Mouse (Mus musculus): Measurements from ENCODE around the gene Slc2a5. TPM values are rescaled to one million over a fixed set of nuclear protein-coding genes. Genes with fewer than 3 reads are reported as not detected.

Gene Slc2a5
- polyA plus RNA-seq (2014; fragmentation: Nextera tagmentation; extraction: Ambion mirVana), result 3.0 and 3.4 TPM in 2 replicates

DNA sequence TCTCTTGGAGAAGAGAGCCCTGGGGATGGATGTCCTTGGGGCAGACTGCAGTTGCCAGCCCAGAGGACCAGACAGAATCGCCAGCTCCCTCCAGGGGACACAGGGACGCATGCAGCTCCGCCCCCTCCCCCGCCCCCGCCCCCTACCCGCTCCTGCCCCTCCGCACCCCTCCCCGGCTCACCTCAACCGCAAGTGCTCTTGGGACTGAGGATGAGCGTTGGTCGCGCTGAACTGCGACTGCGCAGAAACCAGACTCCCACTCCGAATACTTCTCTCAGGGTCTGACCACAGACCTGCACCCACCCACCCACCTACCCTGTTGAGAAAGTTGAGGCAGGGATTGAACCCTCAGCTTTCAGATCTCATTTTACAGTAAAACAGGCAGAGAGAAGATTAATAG is at the start of gene Slc2a5:
Gene Slc2a5, plus strand, starts transcription at position 229 of the 400 bp plus-strand sequence.
- no peak within 1 kb of the TSS for H3K4me3 ChIP-seq (ENCODE audit: low read depth, low read length)
- ATAC-seq (ENCODE audit: low read depth), result peak; percentile 54
- WGBS, result 10% methylated on average over 15 of the region's 15 CpGs
- H3K4me2 ChIP-seq (ENCODE audit: low read depth, low read length), result peak within 1 kb of the TSS; percentile 29
- H3K36me3 ChIP-seq (ENCODE audit: control insufficient read depth, insufficient read depth, low read length), result no peaks in the 10 kb centered on the region
- H3K9me3 ChIP-seq (ENCODE audit: control insufficient read depth, low read length), result no peaks in the 10 kb centered on the region
- H3K27ac ChIP-seq (ENCODE audit: low read depth, low read length), result no peak within 1 kb of the TSS
- no peaks in the 10 kb centered on the region for H3K27me3 ChIP-seq (ENCODE audit: control insufficient read depth, insufficient read depth, low read length)
- H3K9ac ChIP-seq (replicated peaks; ENCODE audit: low read depth, low read length), result no peak within 1 kb of the TSS
- H3K4me1 ChIP-seq (ENCODE audit: control insufficient read depth, insufficient read depth, low read length), result 0 out of 2 replicates have a peak, but pooled peaks cover 2% of the 10 kb centered on the region

DNA sequence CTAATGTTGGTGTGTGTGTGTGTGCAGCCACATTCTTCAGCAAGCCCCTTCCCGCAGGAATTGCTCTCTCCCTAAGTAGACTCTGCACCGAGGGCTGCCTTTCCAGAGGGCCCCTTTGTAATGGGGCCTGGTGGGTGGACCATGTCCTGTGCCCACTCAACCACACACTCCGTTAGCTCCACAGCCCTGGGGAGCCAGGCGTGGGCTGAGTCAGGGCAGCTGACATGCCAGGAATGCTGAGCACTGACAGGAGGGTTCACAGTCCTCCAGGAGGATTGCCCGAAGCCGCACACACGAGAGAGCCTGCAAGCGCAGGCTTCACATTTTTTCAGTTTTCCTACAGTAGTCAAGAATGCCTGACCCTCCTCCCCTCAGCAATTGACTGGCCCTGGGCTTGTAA is 48.9 kb upstream of the Slc2a5 start:
- Histone ChIP-seq H3K27ac (ENCODE audit: low read depth, low read length) (no peak overlapping the region), H3K4me1 (ENCODE audit: control insufficient read depth, insufficient read depth, low read length) (no peaks in the 10 kb centered on the region), H3K4me2 (ENCODE audit: low read depth, low read length) (no peak overlapping the region), H3K27me3 (ENCODE audit: control insufficient read depth, insufficient read depth, low read length) (no peaks in the 10 kb centered on the region), H3K9me3 (ENCODE audit: control insufficient read depth, low read length) (no peaks in the 10 kb centered on the region), H3K4me3 (ENCODE audit: low read depth, low read length) (no peak overlapping the region), H3K36me3 (ENCODE audit: control insufficient read depth, insufficient read depth, low read length) (no peaks in the 10 kb centered on the region), H3K9ac (replicated peaks; ENCODE audit: low read depth, low read length) (no peak overlapping the region)
- WGBS, result 48% methylated on average over 8 of the region's 8 CpGs
- no peak for ATAC-seq (ENCODE audit: low read depth)

DNA sequence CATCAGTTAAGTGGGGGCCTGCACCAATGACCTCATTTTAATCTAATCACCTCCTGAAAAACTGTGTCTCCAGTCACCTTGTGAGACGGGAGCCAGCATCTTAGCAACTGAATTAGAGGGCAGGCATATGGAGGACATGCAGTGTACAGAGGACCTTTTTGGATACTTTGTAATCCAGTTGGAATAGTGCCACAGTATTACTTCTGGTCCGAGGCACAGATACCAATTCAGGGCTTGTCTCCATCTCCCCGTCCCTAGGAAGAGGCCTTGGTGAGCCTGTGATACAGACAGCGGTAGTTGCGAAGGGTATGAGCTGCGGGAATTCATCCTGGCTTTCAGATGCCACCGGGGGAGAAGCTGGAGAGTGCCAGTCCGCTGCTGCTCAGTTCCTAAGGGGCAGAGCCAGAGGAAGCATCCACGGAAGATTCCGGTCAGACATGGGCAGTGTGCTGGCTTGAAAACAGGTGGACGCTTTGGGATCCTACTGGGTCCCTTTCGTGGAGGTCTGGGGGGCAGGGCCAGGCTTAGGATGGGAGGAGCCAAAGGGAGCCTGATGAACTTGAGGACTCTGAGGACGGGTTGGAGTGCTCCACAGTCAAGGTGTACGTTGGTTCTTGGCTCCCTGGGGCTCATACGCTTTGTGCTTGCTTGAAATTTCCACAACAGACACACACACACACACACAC is 46.5 kb upstream of the Slc2a5 start:
- Histone ChIP-seq H3K27me3 (ENCODE audit: control insufficient read depth, insufficient read depth, low read length) (no peaks in the 10 kb centered on the region), H3K27ac (ENCODE audit: low read depth, low read length) (no peak overlapping the region), H3K36me3 (ENCODE audit: control insufficient read depth, insufficient read depth, low read length) (no peaks in the 10 kb centered on the region), H3K4me2 (ENCODE audit: low read depth, low read length) (no peak overlapping the region), H3K4me1 (ENCODE audit: control insufficient read depth, insufficient read depth, low read length) (no peaks in the 10 kb centered on the region), H3K9ac (replicated peaks; ENCODE audit: low read depth, low read length) (no peak overlapping the region), H3K9me3 (ENCODE audit: control insufficient read depth, low read length) (no peaks in the 10 kb centered on the region), H3K4me3 (ENCODE audit: low read depth, low read length) (no peak overlapping the region)
- 58% methylated on average over 15 of the region's 15 CpGs for WGBS
- ATAC-seq (ENCODE audit: low read depth), result no peak

DNA sequence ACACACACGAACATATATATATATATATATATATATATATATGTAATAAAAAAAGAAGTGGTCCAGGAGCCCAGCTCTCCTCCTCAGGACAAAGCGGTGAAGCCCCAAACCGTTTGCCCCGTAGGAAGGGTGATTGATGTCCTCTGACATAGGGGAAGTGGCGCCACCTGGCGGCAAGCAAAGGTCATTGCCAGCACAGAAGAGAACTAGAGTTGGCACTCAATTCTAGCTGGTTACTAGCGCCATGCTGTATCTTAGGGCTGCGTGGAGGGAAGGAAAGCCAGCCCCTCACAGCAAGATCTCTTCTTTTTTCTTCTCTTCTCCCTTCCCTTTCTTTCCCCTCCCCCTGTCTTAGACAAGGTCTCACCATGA is 46.0 kb upstream of the Slc2a5 start:
- H3K27ac ChIP-seq (ENCODE audit: low read depth, low read length), result no peak overlapping the region
- no peaks in the 10 kb centered on the region for H3K36me3 ChIP-seq (ENCODE audit: control insufficient read depth, insufficient read depth, low read length)
- H3K9me3 ChIP-seq (ENCODE audit: control insufficient read depth, low read length), result no peaks in the 10 kb centered on the region
- H3K4me3 ChIP-seq (ENCODE audit: low read depth, low read length), result no peak overlapping the region
- 13% methylated on average over 8 of the region's 8 CpGs for WGBS
- H3K9ac ChIP-seq (replicated peaks; ENCODE audit: low read depth, low read length), result no peak overlapping the region
- no peak overlapping the region for H3K4me2 ChIP-seq (ENCODE audit: low read depth, low read length)
- H3K4me1 ChIP-seq (ENCODE audit: control insufficient read depth, insufficient read depth, low read length), result no peaks in the 10 kb centered on the region
- H3K27me3 ChIP-seq (ENCODE audit: control insufficient read depth, insufficient read depth, low read length), result no peaks in the 10 kb centered on the region
- no peak for ATAC-seq (ENCODE audit: low read depth)

DNA sequence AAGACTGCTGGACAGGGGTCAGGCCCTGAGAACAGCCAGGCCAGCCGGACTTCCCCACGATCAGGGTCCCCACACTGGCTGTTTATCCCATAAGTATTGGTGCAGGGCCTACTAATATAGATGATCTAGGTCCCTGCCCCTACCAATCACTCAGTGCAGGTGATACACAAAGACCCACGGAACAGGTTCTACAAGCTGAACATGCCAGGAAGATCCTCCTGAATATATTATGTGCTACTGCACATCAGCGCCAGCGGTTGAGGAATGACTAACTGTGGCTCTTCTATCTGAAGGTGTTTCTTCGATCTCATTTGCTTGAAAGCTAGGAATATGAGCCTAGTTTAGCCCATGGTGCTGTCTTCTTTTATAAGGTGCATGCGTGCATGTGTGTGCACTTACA is 43.7 kb upstream of the Slc2a5 start:
- no peaks in the 10 kb centered on the region for H3K4me1 ChIP-seq (ENCODE audit: control insufficient read depth, insufficient read depth, low read length)
- no peak overlapping the region for H3K9ac ChIP-seq (replicated peaks; ENCODE audit: low read depth, low read length)
- no peaks in the 10 kb centered on the region for H3K9me3 ChIP-seq (ENCODE audit: control insufficient read depth, low read length)
- no peak overlapping the region for H3K27ac ChIP-seq (ENCODE audit: low read depth, low read length)
- H3K4me3 ChIP-seq (ENCODE audit: low read depth, low read length), result no peak overlapping the region
- no peak for ATAC-seq (ENCODE audit: low read depth)
- H3K4me2 ChIP-seq (ENCODE audit: low read depth, low read length), result no peak overlapping the region
- H3K27me3 ChIP-seq (ENCODE audit: control insufficient read depth, insufficient read depth, low read length), result no peaks in the 10 kb centered on the region
- H3K36me3 ChIP-seq (ENCODE audit: control insufficient read depth, insufficient read depth, low read length), result no peaks in the 10 kb centered on the region
- 94% methylated on average over 7 of the region's 7 CpGs for WGBS

DNA sequence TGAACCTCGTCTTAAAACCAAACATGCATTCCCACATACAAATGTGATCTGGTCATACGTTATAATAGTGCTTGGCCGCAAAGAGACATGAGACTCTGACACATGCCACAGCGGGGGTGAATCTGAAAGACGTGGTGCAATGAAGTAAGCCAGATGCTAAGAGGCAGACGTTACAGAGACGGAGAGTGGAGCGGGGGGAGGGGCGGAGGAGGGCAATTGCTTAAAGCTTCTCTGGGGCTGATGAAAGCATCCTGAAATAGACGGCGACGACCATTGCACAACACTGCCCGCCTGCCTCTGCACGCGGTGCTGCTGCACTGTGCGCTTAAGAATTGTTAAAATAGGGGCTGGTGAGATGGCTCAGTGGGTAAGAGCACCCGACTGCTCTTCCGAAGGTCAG is 42.9 kb upstream of the Slc2a5 start:
- H3K36me3 ChIP-seq (ENCODE audit: control insufficient read depth, insufficient read depth, low read length), result no peaks in the 10 kb centered on the region
- 49% methylated on average over 18 of the region's 18 CpGs for WGBS
- H3K4me3 ChIP-seq (ENCODE audit: low read depth, low read length), result no peak overlapping the region
- no peak for ATAC-seq (ENCODE audit: low read depth)
- H3K27ac ChIP-seq (ENCODE audit: low read depth, low read length), result no peak overlapping the region
- no peak overlapping the region for H3K4me2 ChIP-seq (ENCODE audit: low read depth, low read length)
- no peak overlapping the region for H3K9ac ChIP-seq (replicated peaks; ENCODE audit: low read depth, low read length)
- H3K4me1 ChIP-seq (ENCODE audit: control insufficient read depth, insufficient read depth, low read length), result no peaks in the 10 kb centered on the region
- H3K9me3 ChIP-seq (ENCODE audit: control insufficient read depth, low read length), result no peaks in the 10 kb centered on the region
- H3K27me3 ChIP-seq (ENCODE audit: control insufficient read depth, insufficient read depth, low read length), result no peaks in the 10 kb centered on the region

DNA sequence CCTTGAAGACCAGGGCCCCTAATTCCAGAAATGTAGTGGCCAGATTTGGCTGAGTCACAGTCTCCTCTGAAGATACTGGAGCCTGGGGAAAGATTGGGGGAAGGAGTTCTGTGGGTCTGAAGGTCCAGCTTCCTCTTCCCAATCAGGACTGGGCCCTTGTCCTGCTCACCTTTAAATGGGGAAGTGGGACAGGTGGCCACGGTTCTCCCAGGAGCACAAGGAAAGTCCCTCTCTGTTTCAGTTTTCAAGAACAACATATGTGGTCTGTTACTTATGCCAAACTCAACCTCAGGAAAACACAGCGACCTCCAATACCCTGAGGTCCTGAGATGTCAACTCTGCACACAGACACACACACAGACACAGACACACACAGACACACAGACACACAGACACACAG is 40.4 kb upstream of the Slc2a5 start:
- ATAC-seq (ENCODE audit: low read depth), result no peak

DNA sequence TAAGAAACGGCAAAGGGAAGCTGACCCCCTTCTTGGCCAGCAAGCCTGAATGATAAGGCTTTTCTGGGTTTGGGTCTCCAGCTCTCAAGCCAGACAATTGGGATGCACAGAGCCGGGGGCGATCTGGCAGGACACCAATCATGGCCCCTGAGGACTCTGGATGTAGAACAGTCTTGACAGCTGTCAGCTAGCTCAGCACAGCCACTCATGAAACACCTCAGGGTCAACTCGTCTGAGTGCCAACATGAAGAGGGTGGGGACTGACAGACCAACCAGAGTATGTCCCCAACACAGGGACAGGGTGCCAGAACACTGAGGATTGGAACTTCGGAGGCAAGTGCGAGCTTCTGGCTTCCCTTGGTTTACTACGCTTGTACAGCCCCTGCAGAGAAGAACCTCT is 39.8 kb upstream of the Slc2a5 start:
- no peak for ATAC-seq (ENCODE audit: low read depth)
- no peaks in the 10 kb centered on the region for H3K27me3 ChIP-seq (ENCODE audit: control insufficient read depth, insufficient read depth, low read length)
- 79% methylated on average over 7 of the region's 7 CpGs for WGBS
- no peaks in the 10 kb centered on the region for H3K36me3 ChIP-seq (ENCODE audit: control insufficient read depth, insufficient read depth, low read length)
- no peaks in the 10 kb centered on the region for H3K4me1 ChIP-seq (ENCODE audit: control insufficient read depth, insufficient read depth, low read length)
- no peak overlapping the region for H3K4me2 ChIP-seq (ENCODE audit: low read depth, low read length)
- no peak overlapping the region for H3K9ac ChIP-seq (replicated peaks; ENCODE audit: low read depth, low read length)
- no peak overlapping the region for H3K4me3 ChIP-seq (ENCODE audit: low read depth, low read length)
- H3K27ac ChIP-seq (ENCODE audit: low read depth, low read length), result no peak overlapping the region
- H3K9me3 ChIP-seq (ENCODE audit: control insufficient read depth, low read length), result no peaks in the 10 kb centered on the region

More for the DNA sequence above, 40.4 kb upstream of the Slc2a5 start:
- Histone ChIP-seq H3K4me3 (ENCODE audit: low read depth, low read length) (no peak overlapping the region), H3K4me1 (ENCODE audit: control insufficient read depth, insufficient read depth, low read length) (no peaks in the 10 kb centered on the region), H3K9ac (replicated peaks; ENCODE audit: low read depth, low read length) (no peak overlapping the region), H3K27me3 (ENCODE audit: control insufficient read depth, insufficient read depth, low read length) (no peaks in the 10 kb centered on the region), H3K9me3 (ENCODE audit: control insufficient read depth, low read length) (no peaks in the 10 kb centered on the region), H3K27ac (ENCODE audit: low read depth, low read length) (no peak overlapping the region), H3K36me3 (ENCODE audit: control insufficient read depth, insufficient read depth, low read length) (no peaks in the 10 kb centered on the region), H3K4me2 (ENCODE audit: low read depth, low read length) (no peak overlapping the region)
- 73% methylated on average over 2 of the region's 2 CpGs for WGBS

DNA sequence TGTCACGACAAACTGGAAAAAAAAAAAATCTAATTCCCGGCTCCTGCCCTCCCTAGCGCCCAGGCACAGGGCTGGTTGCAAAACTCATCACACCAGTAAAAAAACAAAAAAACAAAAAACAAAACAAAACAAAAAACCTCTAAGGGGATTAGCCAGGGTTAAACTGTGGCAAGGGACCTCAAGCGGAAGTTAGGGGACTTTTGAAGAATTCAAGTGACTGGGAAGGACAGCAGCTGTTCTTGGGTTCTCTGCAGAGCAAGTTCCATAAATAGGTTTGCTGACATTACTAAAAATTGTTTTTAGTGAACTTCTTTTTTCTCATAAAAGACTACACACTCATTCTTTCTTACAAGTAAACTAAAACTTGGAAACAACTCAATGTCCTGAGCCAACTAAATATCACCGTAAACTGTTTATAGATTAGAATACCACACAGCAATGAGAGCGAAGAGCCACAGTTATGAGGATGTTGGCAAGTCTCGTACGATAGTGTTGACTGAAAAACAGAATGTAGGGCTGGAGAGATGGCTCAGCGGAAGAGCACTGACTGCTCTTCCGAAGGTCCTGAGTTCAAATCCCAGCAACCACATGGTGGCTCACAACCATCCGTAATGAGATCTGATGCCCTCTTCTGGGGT is 38.6 kb upstream of the Slc2a5 start:
- Histone ChIP-seq H3K27ac (ENCODE audit: low read depth, low read length) (no peak overlapping the region), H3K27me3 (ENCODE audit: control insufficient read depth, insufficient read depth, low read length) (no peaks in the 10 kb centered on the region)
- 87% methylated on average over 11 of the region's 11 CpGs for WGBS

More for the DNA sequence above, 38.6 kb upstream of the Slc2a5 start:
- Histone ChIP-seq H3K9me3 (ENCODE audit: control insufficient read depth, low read length) (no peaks in the 10 kb centered on the region), H3K9ac (replicated peaks; ENCODE audit: low read depth, low read length) (no peak overlapping the region), H3K4me1 (ENCODE audit: control insufficient read depth, insufficient read depth, low read length) (no peaks in the 10 kb centered on the region), H3K4me2 (ENCODE audit: low read depth, low read length) (no peak overlapping the region), H3K36me3 (ENCODE audit: control insufficient read depth, insufficient read depth, low read length) (no peaks in the 10 kb centered on the region), H3K4me3 (ENCODE audit: low read depth, low read length) (no peak overlapping the region)
- ATAC-seq (ENCODE audit: low read depth), result no peak

Data from neural tube, embryonic 14.5 days (tissue).